Mouse (Mus musculus) thymus, adult 2 months (tissue): ENCODE data around the gene 4922502D21Rik. TPM values are rescaled to one million over a fixed set of nuclear protein-coding genes. Genes with fewer than 3 reads are reported as not detected.

Experiments
- DNase-seq: peaks from one replicate; pipeline ENCODE4 v3.0.0; 2021
- H3K27ac ChIP-seq: fragments of 200-500 bp; 2 replicates; pipeline ENCODE4 v1.5.1; 2012; ENCODE audit warnings: low read length, control low read depth; ENCODE audit not compliant: control insufficient read depth, insufficient read depth
- H3K27me3 ChIP-seq: fragments of 200-500 bp; 2 replicates; pipeline ENCODE4 v1.6.1; 2012; ENCODE audit warnings: mild to moderate bottlenecking, low read length, moderate library complexity, mixed read lengths; ENCODE audit not compliant: control insufficient read depth, insufficient read depth
- H3K36me3 ChIP-seq: fragments of 200-500 bp; 2 replicates; pipeline ENCODE4 v1.6.1; 2012; ENCODE audit warnings: mild to moderate bottlenecking, low read length, moderate library complexity; ENCODE audit not compliant: control insufficient read depth, insufficient read depth
- H3K4me1 ChIP-seq: fragments of 200-500 bp; replicated peaks from 2 replicates; pipeline ENCODE4 v1.6.1; 2012; ENCODE audit warnings: low read length; ENCODE audit not compliant: control insufficient read depth, insufficient read depth
- H3K4me3 ChIP-seq: fragments of 200-500 bp; 2 replicates; pipeline ENCODE4 v1.5.1; 2012; ENCODE audit warnings: mild to moderate bottlenecking, low read length, control low read depth, moderate library complexity; ENCODE audit not compliant: control insufficient read depth, insufficient read depth
- CTCF ChIP-seq: fragments of 200-500 bp; IDR thresholded peaks from 2 replicates; pipeline ENCODE4 v1.5.1; 2012; ENCODE audit warnings: mild to moderate bottlenecking, control low read depth, low read length, moderate library complexity, borderline replicate concordance; ENCODE audit not compliant: control insufficient read depth, poor library complexity, insufficient read depth; ENCODE audit errors: extremely low read depth
- POLR2A ChIP-seq: fragments of 200-500 bp; IDR thresholded peaks from 2 replicates; pipeline ENCODE4 v1.6.1; 2012; ENCODE audit warnings: mild to moderate bottlenecking, low read length, control low read depth, moderate library complexity; ENCODE audit not compliant: control insufficient read depth, poor library complexity, insufficient read depth; ENCODE audit errors: extremely low read depth
- WGBS: fragments of 180-500 bp; shearing (Covaris S2); methylation state at CpG from one replicate; pipeline ENCODE4 v1.1.7; 2018; 5-methylcytosine and 5-hydroxymethylcytosine counted together
- polyA plus RNA-seq: library from polyadenylated mRNA; depleted of rRNA; stranded (reverse); fragments of >200 nt; gene quantifications from 2 replicates; pipeline ENCODE4 v1.2.3, GENCODE M21; 2012

4922502D21Rik gene
- polyA plus RNA-seq, 1 experiment: 0.15 TPM

DNA sequence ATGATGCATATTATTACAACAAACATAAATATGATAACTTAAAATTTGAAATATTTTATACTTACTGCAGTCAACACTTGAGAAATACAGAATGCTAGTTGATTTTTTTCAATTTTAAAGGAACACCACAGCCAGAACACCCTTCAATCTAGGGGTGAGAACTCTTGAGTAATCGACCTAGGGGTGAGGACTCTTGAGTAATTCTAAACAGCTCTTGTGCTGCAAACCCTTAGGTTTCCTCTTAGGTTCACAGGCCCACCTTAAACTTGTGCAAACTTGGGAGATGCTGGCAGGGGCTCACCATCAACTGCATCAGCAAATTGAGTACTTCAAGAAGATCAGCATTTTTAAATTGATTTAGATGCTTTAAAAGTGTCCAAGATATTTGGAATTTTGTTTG, 6.2 kb upstream of the 4922502D21Rik start:
- Histone ChIP-seq H3K4me3 (no peak overlapping the region), H3K4me1 (peaks cover 5% of the 10 kb centered on the region), H3K27ac (no peak overlapping the region), H3K36me3 (no peaks in the 10 kb centered on the region), H3K27me3 (no peaks in the 10 kb centered on the region)
- WGBS: 71% methylated on average over 1 of the region's 1 CpGs
- no peak for DNase-seq
- TF ChIP-seq POLR2A (no peak), CTCF (no peak)

DNA sequence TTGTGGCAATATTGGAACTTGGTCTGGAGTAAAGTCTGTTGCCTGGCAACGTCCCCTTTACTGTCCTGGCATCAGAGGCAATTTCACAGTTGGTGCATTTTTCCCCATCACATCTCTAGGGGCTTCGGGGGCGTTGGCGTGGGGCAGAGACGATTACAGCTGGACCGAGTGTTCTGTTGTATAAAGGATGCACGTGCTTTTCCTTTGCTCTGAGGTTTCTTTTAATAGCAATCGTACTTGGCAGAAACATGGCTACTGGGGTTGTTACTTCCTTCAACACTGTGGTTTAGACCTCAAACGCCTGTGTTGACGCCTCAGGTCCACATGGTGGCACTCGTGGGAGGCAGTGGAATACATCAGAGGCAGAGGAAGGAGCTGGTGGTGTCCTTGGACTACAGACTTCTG, 2.1 kb upstream of the 4922502D21Rik start:
- no peak overlapping the region for H3K27ac ChIP-seq
- no peaks in the 10 kb centered on the region for H3K36me3 ChIP-seq
- DNase-seq: peak; percentile 80
- TF ChIP-seq POLR2A (no peak), CTCF (peak; percentile 77; the same call in 1 of the 2 replicates)
- WGBS: 3% methylated on average over 11 of the region's 11 CpGs
- peaks cover 5% of the 10 kb centered on the region for H3K4me1 ChIP-seq
- H3K27me3 ChIP-seq: no peaks in the 10 kb centered on the region
- H3K4me3 ChIP-seq: peak overlapping the region; percentile 16; the same call in 1 of the 2 replicates

DNA sequence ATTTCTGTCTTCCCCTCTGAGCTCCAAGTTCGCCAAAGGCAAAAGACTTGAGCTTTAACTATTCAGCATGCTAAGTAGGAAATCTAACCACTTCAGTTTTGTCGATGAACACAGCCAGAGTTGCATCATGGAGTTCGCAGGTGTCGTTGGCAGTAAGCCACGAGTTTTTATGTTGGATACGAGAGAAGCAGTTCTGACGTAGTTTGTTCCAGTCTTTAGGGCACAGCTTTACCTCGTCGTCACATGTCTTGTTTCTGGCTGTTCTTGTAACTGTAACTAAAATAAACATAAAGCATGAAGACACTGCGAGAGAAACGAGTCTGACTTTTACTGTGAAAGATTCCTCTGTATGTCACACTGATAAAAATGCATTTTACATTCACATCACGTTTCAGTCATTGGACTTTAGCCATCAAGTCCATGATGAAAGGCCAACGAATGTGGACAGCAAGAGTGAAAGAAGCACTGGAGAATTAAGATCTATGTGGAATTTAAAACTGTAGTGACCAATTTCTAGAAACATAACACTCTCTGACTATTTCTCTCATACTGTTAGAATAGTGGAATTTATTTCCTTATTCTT, 4.9 kb downstream of the 4922502D21Rik start:
- Histone ChIP-seq H3K4me1 (no peaks in the 10 kb centered on the region), H3K27me3 (no peaks in the 10 kb centered on the region), H3K4me3 (no peak overlapping the region), H3K36me3 (no peaks in the 10 kb centered on the region), H3K27ac (no peak overlapping the region)
- TF ChIP-seq POLR2A (no peak), CTCF (no peak)
- DNase-seq: no peak
- 24% methylated on average over 13 of the region's 13 CpGs for WGBS

DNA sequence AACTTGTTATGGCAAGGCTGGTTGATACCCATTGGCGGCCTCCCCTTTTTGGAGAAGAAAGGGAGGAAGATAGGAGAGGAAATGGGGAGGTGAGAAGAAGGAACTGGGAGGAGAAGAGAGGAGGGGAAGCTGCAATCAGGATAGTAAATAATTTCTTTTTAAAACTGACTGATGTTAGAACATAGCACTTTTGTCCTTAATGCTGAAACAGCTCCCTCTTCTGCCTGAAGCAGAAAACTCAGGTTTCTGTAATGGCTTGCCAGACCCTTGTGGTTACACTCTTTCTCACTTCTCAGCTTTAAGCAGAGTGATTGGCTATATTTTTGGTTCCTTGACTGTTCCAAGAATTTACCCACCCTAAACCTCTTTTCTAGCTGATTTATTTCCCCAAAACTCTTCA, 5.6 kb downstream of the 4922502D21Rik start:
- 59% methylated on average over 1 of the region's 1 CpGs for WGBS
- Histone ChIP-seq H3K4me1 (no peaks in the 10 kb centered on the region), H3K36me3 (no peaks in the 10 kb centered on the region), H3K27ac (no peak overlapping the region), H3K27me3 (no peaks in the 10 kb centered on the region), H3K4me3 (no peak overlapping the region)
- TF ChIP-seq CTCF: no peak
- no peak for TF ChIP-seq POLR2A
- DNase-seq: peak; percentile 35

DNA sequence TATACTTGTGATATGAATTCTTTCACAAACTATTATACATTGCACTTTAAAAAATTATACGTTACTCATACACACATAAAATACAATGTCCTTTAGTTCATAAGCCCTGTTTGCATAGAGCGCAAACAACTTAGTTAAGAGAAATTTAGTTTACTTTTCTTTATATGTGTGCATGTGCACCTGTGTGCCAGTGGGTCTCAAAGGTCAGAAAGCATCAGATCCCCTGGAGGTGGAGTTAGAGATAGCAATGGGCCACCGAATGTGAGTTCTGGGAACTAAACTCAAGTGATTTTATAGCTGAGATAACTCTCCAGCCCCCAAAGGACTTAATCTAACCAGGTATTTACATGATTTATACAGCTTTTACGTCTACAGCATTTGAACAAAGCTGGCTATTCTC, 12.3 kb downstream of the 4922502D21Rik start:
- Histone ChIP-seq H3K36me3 (no peaks in the 10 kb centered on the region), H3K4me1 (peaks cover 3% of the 10 kb centered on the region), H3K27me3 (no peaks in the 10 kb centered on the region), H3K4me3 (no peak overlapping the region), H3K27ac (no peak overlapping the region)
- DNase-seq: no peak
- WGBS: 86% methylated on average over 4 of the region's 4 CpGs
- TF ChIP-seq POLR2A (no peak), CTCF (no peak)

DNA sequence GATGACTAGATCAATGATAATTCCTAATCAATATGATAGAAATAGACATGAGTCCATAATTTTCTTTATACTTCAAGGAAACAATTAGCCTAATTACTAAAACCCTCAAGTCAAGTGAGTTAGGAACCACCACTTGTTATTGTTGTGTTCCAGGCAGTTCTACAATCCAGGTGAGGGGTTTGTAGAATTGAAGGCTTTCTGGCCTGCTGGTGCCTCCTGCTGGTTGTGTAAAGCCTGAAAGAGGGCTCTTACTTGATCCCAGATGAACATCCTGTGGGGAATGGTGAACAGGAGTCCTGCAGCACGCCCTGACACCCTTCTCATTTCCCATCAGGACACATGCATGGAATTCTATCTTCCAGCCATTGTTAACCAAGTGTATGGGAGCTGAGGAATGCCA, 13.2 kb downstream of the 4922502D21Rik start:
- peaks cover 3% of the 10 kb centered on the region for H3K4me1 ChIP-seq
- H3K36me3 ChIP-seq: no peaks in the 10 kb centered on the region
- 43% methylated on average over 1 of the region's 1 CpGs for WGBS
- TF ChIP-seq POLR2A (no peak), CTCF (no peak)
- H3K4me3 ChIP-seq: no peak overlapping the region
- peak; percentile 61 for DNase-seq
- H3K27me3 ChIP-seq: no peaks in the 10 kb centered on the region
- H3K27ac ChIP-seq: no peak overlapping the region

DNA sequence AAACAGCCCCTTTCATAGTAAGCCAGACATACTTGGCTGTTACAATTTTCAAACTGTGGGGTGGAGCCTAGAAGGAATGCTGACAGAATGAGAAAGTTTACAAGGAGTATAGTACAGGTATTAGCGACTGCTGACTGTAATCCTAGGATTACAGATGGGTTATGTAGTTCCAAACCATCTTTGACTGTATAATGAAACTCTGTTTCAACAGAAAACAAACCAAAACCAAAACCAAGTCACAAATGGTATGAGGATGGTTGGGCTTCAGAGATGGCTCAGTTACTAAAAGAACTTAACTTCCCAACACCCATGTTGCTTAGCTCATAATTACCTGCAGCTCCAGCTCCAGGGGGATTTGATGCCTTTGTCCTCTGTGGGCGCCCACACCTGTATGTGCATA, 15.1 kb downstream of the 4922502D21Rik start:
- peaks cover 3% of the 10 kb centered on the region for H3K4me1 ChIP-seq
- no peak overlapping the region for H3K27ac ChIP-seq
- no peak overlapping the region for H3K4me3 ChIP-seq
- WGBS: 73% methylated on average over 2 of the region's 2 CpGs
- no peak for TF ChIP-seq POLR2A
- H3K27me3 ChIP-seq: no peaks in the 10 kb centered on the region
- no peaks in the 10 kb centered on the region for H3K36me3 ChIP-seq
- DNase-seq: no peak
